Mouse (Mus musculus): ENCODE measurements around the gene Pde4b. TPM values are rescaled to one million over a fixed set of nuclear protein-coding genes. Genes with fewer than 3 reads are reported as not detected.
"Not testable (repeated sequence)": the region's sequence is repeated elsewhere in the genome, so short reads cannot be mapped to it uniquely, and the experiment has no call there.

Pde4b gene
- total RNA-seq (2014; fragmentation: Nextera tagmentation) (not detected in 2 replicates), total RNA-seq (2017) (0.12 and 0.27 TPM in 2 replicates), polyA plus RNA-seq (2012) (not detected in 2 replicates)

GRCm38 (mm10) chr4:102087091-102087565 is at the start of gene Pde4b:
Pde4b (plus strand) TSS chr4:102087543.
- no peaks in the 10 kb centered on the region for H3K27me3 ChIP-seq (ENCODE audit: insufficient read depth, low read length)
- no peaks in the 10 kb centered on the region for H3K4me1 ChIP-seq (ENCODE audit: insufficient read depth, low read depth, low read length)
- no peaks in the 10 kb centered on the region for H3K36me3 ChIP-seq (replicated peaks)
- DNase-seq (ENCODE audit: low spot score) (no peak), ATAC-seq (ENCODE audit: extremely low read depth, insufficient number of reproducible peaks, low FRiP score, poor library complexity, severe bottlenecking) (no peak)
- TF ChIP-seq GATA2 (IDR thresholded peaks at IDR 0.05; ENCODE audit: borderline replicate concordance, low read depth, low read length) (no peak), GATA1 (IDR thresholded peaks at IDR 0.05; ENCODE audit: borderline replicate concordance, low read length) (no peak), TAL1 (conservative IDR thresholded peaks at IDR 0.05; ENCODE audit: low read depth, low read length) (no peak), POLR2AphosphoS5 (IDR thresholded peaks at IDR 0.05; ENCODE audit: insufficient replicate concordance, low read depth, low read length) (no peak), CTCF (IDR thresholded peaks at IDR 0.05; ENCODE audit: low read depth, low read length) (no peak)
- peak within 1 kb of the TSS; percentile 28; the same call in 1 of the 2 replicates for H3K4me3 ChIP-seq (ENCODE audit: low read depth, low read length)
- peaks cover 27% of the 10 kb centered on the region for H3K9me3 ChIP-seq (replicated peaks)

GRCm38 (mm10) chr4:102040190-102040589 is 47.2 kb upstream of the Pde4b start:
- DNase-seq (ENCODE audit: low spot score) (no peak), ATAC-seq (ENCODE audit: extremely low read depth, insufficient number of reproducible peaks, low FRiP score, poor library complexity, severe bottlenecking) (no peak)
- peaks cover 12% of the 10 kb centered on the region for H3K9me3 ChIP-seq (replicated peaks)
- no peak overlapping the region for H3K4me3 ChIP-seq (ENCODE audit: low read depth, low read length)
- no peak for TF ChIP-seq GATA1 (IDR thresholded peaks at IDR 0.05; ENCODE audit: borderline replicate concordance, low read length)
- TF ChIP-seq CTCF (IDR thresholded peaks at IDR 0.05; ENCODE audit: low read depth, low read length), result no peak
- no peak for TF ChIP-seq POLR2AphosphoS5 (IDR thresholded peaks at IDR 0.05; ENCODE audit: insufficient replicate concordance, low read depth, low read length)
- no peak for TF ChIP-seq TAL1 (conservative IDR thresholded peaks at IDR 0.05; ENCODE audit: low read depth, low read length)
- no peak for TF ChIP-seq GATA2 (IDR thresholded peaks at IDR 0.05; ENCODE audit: borderline replicate concordance, low read depth, low read length)
- H3K36me3 ChIP-seq (replicated peaks), result no peaks in the 10 kb centered on the region
- no peaks in the 10 kb centered on the region for H3K4me1 ChIP-seq (ENCODE audit: insufficient read depth, low read depth, low read length)
- no peaks in the 10 kb centered on the region for H3K27me3 ChIP-seq (ENCODE audit: insufficient read depth, low read length)

GRCm38 (mm10) chr4:102045183-102046140 is 41.9 kb upstream of the Pde4b start:
- no peaks in the 10 kb centered on the region for H3K36me3 ChIP-seq (replicated peaks)
- H3K4me3 ChIP-seq (ENCODE audit: low read depth, low read length), result no peak overlapping the region
- ATAC-seq (ENCODE audit: extremely low read depth, insufficient number of reproducible peaks, low FRiP score, poor library complexity, severe bottlenecking) (no peak), DNase-seq (ENCODE audit: low spot score) (no peak)
- TF ChIP-seq TAL1 (conservative IDR thresholded peaks at IDR 0.05; ENCODE audit: low read depth, low read length) (no peak), POLR2AphosphoS5 (IDR thresholded peaks at IDR 0.05; ENCODE audit: insufficient replicate concordance, low read depth, low read length) (no peak), GATA2 (IDR thresholded peaks at IDR 0.05; ENCODE audit: borderline replicate concordance, low read depth, low read length) (no peak), CTCF (IDR thresholded peaks at IDR 0.05; ENCODE audit: low read depth, low read length) (no peak), GATA1 (IDR thresholded peaks at IDR 0.05; ENCODE audit: borderline replicate concordance, low read length) (no peak)
- no peaks in the 10 kb centered on the region for H3K27me3 ChIP-seq (ENCODE audit: insufficient read depth, low read length)
- peaks cover 27% of the 10 kb centered on the region for H3K9me3 ChIP-seq (replicated peaks)
- no peaks in the 10 kb centered on the region for H3K4me1 ChIP-seq (ENCODE audit: insufficient read depth, low read depth, low read length)

- not testable (repeated sequence) for H3K4me3 ChIP-seq (ENCODE audit: low read depth, low read length); H3K4me1 ChIP-seq (ENCODE audit: insufficient read depth, low read depth, low read length); H3K27me3 ChIP-seq (ENCODE audit: insufficient read depth, low read length); DNase-seq (ENCODE audit: low spot score); H3K36me3 ChIP-seq (replicated peaks)
- peaks cover 31% of the 10 kb centered on the region for H3K9me3 ChIP-seq (replicated peaks)
- ATAC-seq (ENCODE audit: extremely low read depth, insufficient number of reproducible peaks, low FRiP score, poor library complexity, severe bottlenecking), result peak; percentile 84
Measured at GRCm38 (mm10) chr4:102049368-102049767, 38.0 kb upstream of the Pde4b start.

- no peaks in the 10 kb centered on the region for H3K36me3 ChIP-seq (replicated peaks)
- TF ChIP-seq GATA2 (IDR thresholded peaks at IDR 0.05; ENCODE audit: borderline replicate concordance, low read depth, low read length) (no peak), GATA1 (IDR thresholded peaks at IDR 0.05; ENCODE audit: borderline replicate concordance, low read length) (no peak), CTCF (IDR thresholded peaks at IDR 0.05; ENCODE audit: low read depth, low read length) (no peak), TAL1 (conservative IDR thresholded peaks at IDR 0.05; ENCODE audit: low read depth, low read length) (no peak)
- H3K27me3 ChIP-seq (ENCODE audit: insufficient read depth, low read length), result no peaks in the 10 kb centered on the region
- no peak overlapping the region for H3K4me3 ChIP-seq (ENCODE audit: low read depth, low read length)
- no peaks in the 10 kb centered on the region for H3K4me1 ChIP-seq (ENCODE audit: insufficient read depth, low read depth, low read length)
- peaks cover 6% of the 10 kb centered on the region for H3K9me3 ChIP-seq (replicated peaks)
- DNase-seq (ENCODE audit: low spot score) (no peak), ATAC-seq (ENCODE audit: extremely low read depth, insufficient number of reproducible peaks, low FRiP score, poor library complexity, severe bottlenecking) (no peak)
Measured at GRCm38 (mm10) chr4:102061322-102061721, 26.0 kb upstream of the Pde4b start.

GRCm38 (mm10) chr4:102069314-102069713 is 18.0 kb upstream of the Pde4b start:
- no peak for DNase-seq (ENCODE audit: low spot score)
- Histone ChIP-seq H3K36me3 (replicated peaks) (no peaks in the 10 kb centered on the region), H3K27me3 (ENCODE audit: insufficient read depth, low read length) (no peaks in the 10 kb centered on the region), H3K4me3 (ENCODE audit: low read depth, low read length) (no peak overlapping the region), H3K4me1 (ENCODE audit: insufficient read depth, low read depth, low read length) (no peaks in the 10 kb centered on the region), H3K9me3 (replicated peaks) (peaks cover 10% of the 10 kb centered on the region; the same call in 1 of the 2 replicates)
- TF ChIP-seq CTCF (IDR thresholded peaks at IDR 0.05; ENCODE audit: low read depth, low read length), result no peak
- TF ChIP-seq GATA2 (IDR thresholded peaks at IDR 0.05; ENCODE audit: borderline replicate concordance, low read depth, low read length), result no peak
- TF ChIP-seq POLR2AphosphoS5 (IDR thresholded peaks at IDR 0.05; ENCODE audit: insufficient replicate concordance, low read depth, low read length), result no peak
- no peak for TF ChIP-seq GATA1 (IDR thresholded peaks at IDR 0.05; ENCODE audit: borderline replicate concordance, low read length)
- TF ChIP-seq TAL1 (conservative IDR thresholded peaks at IDR 0.05; ENCODE audit: low read depth, low read length), result no peak
- no peak for ATAC-seq (ENCODE audit: extremely low read depth, insufficient number of reproducible peaks, low FRiP score, poor library complexity, severe bottlenecking)
